Mouse (Mus musculus) spleen, adult 2 months (tissue): ENCODE data around the gene Gins2.

Experiments used
- CTCF ChIP-seq: fragments of 200-500 bp; IDR thresholded peaks from 2 replicates; pipeline ENCODE4 v1.5.1; 2011; ENCODE audit warnings: mild to moderate bottlenecking, inconsistent platforms; ENCODE audit not compliant: insufficient read depth, insufficient read length, insufficient replicate concordance; ENCODE audit errors: extremely low read depth
- POLR2A ChIP-seq: fragments of 200-500 bp; IDR thresholded peaks from 2 replicates; pipeline ENCODE4 v1.6.1; 2011; ENCODE audit warnings: low read depth, low read length, inconsistent platforms

GRCm38 (mm10) chr8:120550937-120551676, 38.0 kb downstream of the Gins2 start:
- TF ChIP-seq CTCF (no peak), POLR2A (no peak)
